Mouse (Mus musculus): ENCODE data around the gene Spink8. TPM values are rescaled to one million over a fixed set of nuclear protein-coding genes. Genes with fewer than 3 reads are reported as not detected.

Spink8 gene
- total RNA-seq, 2 experiments from 2014 or later = not detected

- no peak for DNase-seq
Measured at GRCm38 (mm10) chr9:109870983-109871572, 59.0 kb downstream of the Spink8 start.

DNA sequence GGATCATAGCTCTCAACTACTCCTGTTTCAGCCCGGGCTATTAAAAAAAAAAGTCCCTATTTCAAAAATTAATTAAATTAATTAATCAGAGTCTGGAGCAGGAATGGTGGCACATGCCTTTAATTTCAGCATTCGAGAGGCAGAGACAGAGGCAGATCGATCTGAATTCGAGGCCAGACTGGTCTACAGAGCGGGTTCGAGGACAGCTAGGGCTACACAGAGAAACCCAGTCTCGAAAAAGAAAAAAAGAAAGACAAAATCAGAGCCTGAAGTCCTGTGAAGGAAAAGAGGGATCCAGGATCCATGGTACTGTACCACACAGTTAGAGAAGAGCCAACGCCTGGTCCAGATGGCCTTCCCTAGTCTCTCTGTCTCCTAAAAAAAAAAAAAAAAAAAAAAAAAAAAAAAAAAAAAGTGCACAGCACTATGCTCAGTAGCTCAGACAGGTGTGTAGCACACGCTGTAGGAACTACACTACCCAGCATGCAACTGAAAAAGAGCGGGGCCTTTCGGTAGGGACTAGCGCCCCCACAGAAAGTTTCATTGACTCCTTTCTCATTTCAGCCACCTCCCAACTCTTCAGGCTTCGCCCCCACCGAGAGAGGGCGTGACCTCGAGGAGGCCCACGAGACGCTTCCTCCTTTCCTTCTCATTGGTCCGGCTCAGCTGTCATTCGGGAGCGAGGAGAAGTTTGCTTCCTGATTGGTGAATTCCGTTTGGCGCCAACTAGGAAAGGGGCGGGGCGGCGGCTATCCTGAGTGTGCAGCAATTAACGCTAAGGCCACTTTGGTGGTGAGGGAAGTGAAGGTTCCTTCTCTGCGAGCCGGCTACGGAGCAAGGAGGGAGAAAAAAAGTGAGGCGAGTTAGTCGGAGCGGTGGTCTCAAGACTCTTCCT, 63.0 kb downstream of the Spink8 start, which contains the start of gene Cdc25a:
Gene Cdc25a (plus strand): TSS at position 783 of the 895 bp plus-strand sequence.
- peak; percentile 99 for DNase-seq

DNA sequence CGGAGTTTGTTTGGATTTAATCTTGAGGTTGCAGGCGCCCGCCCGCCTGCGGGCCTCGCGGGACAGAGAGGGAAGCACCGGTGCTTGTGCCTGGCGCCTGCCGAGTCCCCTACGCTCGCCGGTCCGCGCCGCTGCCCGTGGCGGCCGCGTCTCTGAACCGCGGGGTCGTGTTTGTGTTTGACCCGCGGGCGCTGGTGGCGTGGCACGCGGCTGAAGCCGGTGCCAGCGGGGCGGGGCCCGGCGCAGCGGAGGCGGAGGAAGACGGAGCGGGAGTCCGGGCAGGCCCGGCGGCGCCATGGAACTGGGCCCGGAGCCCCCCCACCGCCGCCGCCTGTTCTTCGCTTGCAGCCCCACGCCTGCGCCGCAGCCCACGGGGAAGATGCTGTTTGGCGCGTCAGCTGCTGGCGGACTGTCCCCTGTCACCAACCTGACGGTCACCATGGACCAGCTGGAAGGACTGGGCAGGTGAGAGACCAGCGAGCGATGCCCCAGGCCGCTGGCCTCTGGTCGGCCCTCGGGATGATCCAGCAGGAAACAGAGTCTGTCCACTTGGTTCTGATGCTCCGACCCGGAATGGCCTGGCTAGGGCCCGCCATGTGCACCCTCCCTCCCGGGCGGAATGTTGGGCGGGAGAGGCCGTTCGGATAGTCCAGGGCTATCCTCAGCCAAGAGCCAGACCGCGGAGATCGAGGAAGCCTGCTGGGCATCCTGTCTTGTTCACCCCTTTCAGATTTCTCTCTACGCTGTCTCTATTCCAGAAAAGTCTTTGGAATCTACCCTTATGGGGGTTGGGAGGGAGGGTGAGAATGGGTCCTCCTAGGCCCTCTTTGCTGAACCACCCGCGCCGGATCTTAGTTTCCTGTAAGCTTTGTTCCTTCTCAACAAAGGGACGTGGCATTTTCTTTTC, 63.9 kb downstream of the Spink8 start:
- DNase-seq = peak; percentile 65 to 70

Other genes starting within 250 kb of the Spink8 start
- not detected for gene Fbxw15, start 244.0 kb upstream of the Spink8 start, total RNA-seq (2021)
- not detected for gene Fbxw24, start 186.2 kb upstream of the Spink8 start, total RNA-seq (2021)
- gene Fbxw25, start 147.6 kb upstream of the Spink8 start, total RNA-seq (2021) = not detected
- not detected for gene Fbxw18, start 109.6 kb upstream of the Spink8 start, total RNA-seq (2021)
- gene Fbxw26, start 66.2 kb upstream of the Spink8 start, total RNA-seq (2021) = not detected
- gene Fbxw27, start 21.6 kb upstream of the Spink8 start, total RNA-seq (2021) = not detected
- 10 to 100 TPM; 23.4 to 25.3 TPM for gene Nme6, start 20.5 kb downstream of the Spink8 start, total RNA-seq (2021)
- not detected for gene Camp, start 37.3 kb downstream of the Spink8 start, total RNA-seq (2021)
- 1 to 10 TPM; 4.7 to 5.3 TPM for gene Cdc25a, start 63.3 kb downstream of the Spink8 start, total RNA-seq (2021)
- 100 to 1,000 TPM; 314 to 326 TPM for gene Map4, start 119.2 kb downstream of the Spink8 start, total RNA-seq (2021)

Measured in heart, adult 18-20 months (tissue).